Mouse (Mus musculus): ENCODE data around the gene Rgs5.

Rgs5 gene

DNA sequence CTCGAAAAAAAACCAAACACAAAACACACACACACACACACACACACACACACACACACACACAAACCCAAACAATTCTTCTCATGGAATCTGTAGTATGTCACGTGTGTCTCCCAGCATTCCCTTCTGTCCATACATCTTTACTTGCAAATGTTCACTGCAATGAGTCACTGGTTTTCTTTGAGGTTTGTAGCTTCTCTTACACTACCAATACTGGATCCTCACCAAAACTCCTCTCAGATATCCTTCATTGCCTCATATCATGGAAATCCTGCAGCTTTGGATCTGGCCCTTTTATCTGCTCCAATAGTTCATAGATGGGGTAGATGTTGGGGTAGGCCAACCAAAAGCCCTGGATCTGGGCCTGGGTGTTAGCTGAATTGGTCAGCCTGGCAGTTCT lies 66.5 kb downstream of the Rgs5 start:
- no peak for DNase-seq (ENCODE audit: extremely low spot score, low read depth, low spot score)

DNA sequence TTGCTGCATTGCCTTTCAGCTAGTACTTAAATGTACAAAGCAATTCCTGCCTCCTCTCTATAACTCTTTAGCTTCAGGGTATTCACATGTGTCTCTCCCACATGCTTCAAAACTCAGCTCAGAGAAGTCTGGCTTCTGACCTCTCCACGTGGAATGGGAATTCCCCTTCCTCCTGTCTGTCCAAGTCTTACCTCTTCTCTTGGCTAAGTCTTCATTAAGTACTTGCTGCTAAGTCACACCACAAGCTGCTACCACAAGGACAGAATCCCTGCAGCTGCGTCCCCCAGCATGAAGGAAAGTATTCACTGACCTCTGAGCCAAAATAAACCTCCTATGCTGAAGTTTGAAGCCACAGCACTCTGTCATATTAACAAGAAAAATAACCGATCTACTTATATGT lies 71.0 kb downstream of the Rgs5 start:
- no peak for DNase-seq (ENCODE audit: extremely low spot score, low read depth, low spot score)

DNA sequence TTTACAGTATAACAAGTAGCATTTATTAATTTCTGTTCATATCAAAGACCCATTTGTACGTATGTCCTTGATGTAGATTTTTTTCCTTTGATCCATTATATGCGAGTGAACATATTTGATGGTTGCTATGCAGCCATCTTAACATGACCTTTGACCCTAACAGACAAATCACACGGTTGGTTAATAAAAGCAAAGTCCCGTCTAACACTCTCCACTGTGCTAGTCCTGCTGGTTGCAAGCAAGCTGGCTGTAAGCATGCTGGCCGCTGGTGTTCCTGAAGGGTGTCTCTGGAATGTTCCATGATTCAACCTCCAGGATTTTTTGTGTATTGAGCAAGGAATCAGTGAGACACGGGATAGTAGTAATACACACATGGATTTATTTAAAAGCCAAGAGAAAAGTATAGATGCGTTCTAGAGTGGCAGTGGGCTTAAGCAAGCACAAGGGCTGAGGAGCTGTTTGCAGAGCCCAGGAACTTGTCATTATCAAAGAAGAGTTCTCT lies 75.3 kb downstream of the Rgs5 start:
- no peak for DNase-seq (ENCODE audit: extremely low spot score, low read depth, low spot score)

DNA sequence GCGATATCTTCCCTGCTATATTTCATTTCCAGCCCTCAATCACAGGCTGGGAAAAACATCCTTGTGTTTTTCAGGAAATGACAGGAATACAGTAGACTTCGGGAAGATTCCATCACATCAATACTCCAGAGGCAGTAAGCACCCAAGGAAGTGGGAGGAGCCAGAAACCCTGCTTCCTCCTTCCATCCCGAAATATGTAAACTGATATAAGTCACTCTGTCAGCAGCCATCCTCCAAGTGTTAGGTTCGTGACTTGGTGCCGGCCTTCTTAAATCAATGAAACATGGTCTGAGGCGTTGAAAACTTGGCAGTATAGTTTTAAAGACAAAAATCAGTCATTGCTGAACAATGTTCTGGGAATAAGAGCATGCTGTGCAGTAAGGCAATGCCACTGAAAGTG lies 80.8 kb downstream of the Rgs5 start:
- no peak for DNase-seq (ENCODE audit: extremely low spot score, low read depth, low spot score)

DNA sequence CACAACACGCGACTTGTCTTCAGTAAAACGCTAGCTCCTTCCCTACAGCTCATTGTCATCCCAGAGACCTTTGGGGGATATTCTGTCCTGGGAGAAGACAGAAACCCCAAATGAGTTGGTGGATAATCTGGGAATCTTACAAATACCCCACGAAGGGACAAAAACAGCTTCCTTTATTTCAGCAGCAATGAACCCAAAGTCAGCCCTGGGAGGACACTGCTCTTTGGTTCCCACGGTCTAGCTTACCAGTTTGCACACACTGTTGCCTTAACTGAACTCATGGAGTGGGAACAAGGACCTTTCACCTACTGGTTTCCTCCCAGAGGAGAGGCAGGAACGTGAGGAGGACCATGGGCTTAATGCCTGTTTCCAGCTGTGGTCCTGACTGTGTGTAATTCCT lies 81.9 kb downstream of the Rgs5 start:
- DNase-seq (ENCODE audit: extremely low spot score, low read depth, low spot score): no peak

DNA sequence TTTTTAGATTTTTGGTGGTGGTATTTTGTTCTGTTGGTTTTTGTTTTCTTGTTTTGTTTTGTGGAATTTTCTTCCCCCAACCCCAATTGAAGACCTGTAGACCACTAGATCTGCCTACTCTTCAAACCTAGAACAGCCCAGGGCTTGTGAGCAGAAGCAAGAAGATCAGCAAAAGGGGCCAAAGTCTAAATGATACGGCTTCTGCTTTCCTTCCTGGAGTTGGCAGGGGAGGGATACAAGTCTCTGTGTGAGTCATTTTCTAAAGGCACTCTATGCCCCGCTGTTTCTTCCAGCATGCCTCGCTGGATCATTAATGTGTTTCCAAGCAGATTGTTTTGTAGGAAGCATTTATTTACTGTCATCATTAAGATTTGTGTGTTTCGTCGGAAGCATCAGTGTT lies 85.8 kb downstream of the Rgs5 start:
- no peak for DNase-seq (ENCODE audit: extremely low spot score, low read depth, low spot score)

Measured in hindlimb bud, embryonic 11.5 days (tissue).